Mouse (Mus musculus): Measurements from ENCODE around the gene D11Wsu47e. TPM values are rescaled to one million over a fixed set of nuclear protein-coding genes. Genes with fewer than 3 reads are reported as not detected.

Gene D11Wsu47e
- polyA plus RNA-seq, 1 experiment: 16.4 TPM

- DNase-seq (ENCODE audit: extremely low spot score in 1 of 2, low spot score in 1 of 2): no peak
Measured at GRCm38 (mm10) chr11:113664279-113664678, 19.9 kb upstream of the D11Wsu47e start.

GRCm38 (mm10) chr11:113666205-113666604, 18.0 kb upstream of the D11Wsu47e start:
- DNase-seq (ENCODE audit: extremely low spot score in 1 of 2, low spot score in 1 of 2): no peak

GRCm38 (mm10) chr11:113666648-113667047, 17.6 kb upstream of the D11Wsu47e start:
- DNase-seq (ENCODE audit: extremely low spot score in 1 of 2, low spot score in 1 of 2): no peak

- no peak for DNase-seq (ENCODE audit: extremely low spot score in 1 of 2, low spot score in 1 of 2)
Measured at GRCm38 (mm10) chr11:113667122-113667521, 17.1 kb upstream of the D11Wsu47e start.

GRCm38 (mm10) chr11:113667704-113668103, 16.5 kb upstream of the D11Wsu47e start:
- DNase-seq (ENCODE audit: extremely low spot score in 1 of 2, low spot score in 1 of 2): no peak

GRCm38 (mm10) chr11:113668857-113669256, 15.4 kb upstream of the D11Wsu47e start:
- DNase-seq (ENCODE audit: extremely low spot score in 1 of 2, low spot score in 1 of 2): no peak

- no peak for DNase-seq (ENCODE audit: extremely low spot score in 1 of 2, low spot score in 1 of 2)
Measured at GRCm38 (mm10) chr11:113669711-113670110, 14.5 kb upstream of the D11Wsu47e start.

GRCm38 (mm10) chr11:113673614-113674013, 10.6 kb upstream of the D11Wsu47e start:
- DNase-seq (ENCODE audit: extremely low spot score in 1 of 2, low spot score in 1 of 2): peak in 1 of 2 experiments; percentile 51

GRCm38 (mm10) chr11:113674595-113674994, 9.6 kb upstream of the D11Wsu47e start:
- DNase-seq (ENCODE audit: extremely low spot score in 1 of 2, low spot score in 1 of 2): no peak

GRCm38 (mm10) chr11:113676847-113677246, 7.4 kb upstream of the D11Wsu47e start:
- DNase-seq (ENCODE audit: extremely low spot score in 1 of 2, low spot score in 1 of 2): no peak

GRCm38 (mm10) chr11:113677378-113677777, 6.8 kb upstream of the D11Wsu47e start:
- DNase-seq (ENCODE audit: extremely low spot score in 1 of 2, low spot score in 1 of 2): no peak

- no peak for DNase-seq (ENCODE audit: extremely low spot score in 1 of 2, low spot score in 1 of 2)
Measured at GRCm38 (mm10) chr11:113678373-113678772, 5.8 kb upstream of the D11Wsu47e start.

- no peak for DNase-seq (ENCODE audit: extremely low spot score in 1 of 2, low spot score in 1 of 2)
Measured at GRCm38 (mm10) chr11:113680954-113681353, 3.3 kb upstream of the D11Wsu47e start.

- no peak for DNase-seq (ENCODE audit: extremely low spot score in 1 of 2, low spot score in 1 of 2)
Measured at GRCm38 (mm10) chr11:113681979-113682378, 2.2 kb upstream of the D11Wsu47e start.

GRCm38 (mm10) chr11:113682897-113683626, 1.1 kb upstream of the D11Wsu47e start:
- no peak for DNase-seq (ENCODE audit: extremely low spot score in 1 of 2, low spot score in 1 of 2)

GRCm38 (mm10) chr11:113683627-113683956, 620 bp upstream of the D11Wsu47e start:
- DNase-seq (ENCODE audit: extremely low spot score in 1 of 2, low spot score in 1 of 2): no peak

- DNase-seq (ENCODE audit: extremely low spot score in 1 of 2, low spot score in 1 of 2): no peak
Measured at GRCm38 (mm10) chr11:113684707-113685426, 655 bp downstream of the D11Wsu47e start.

- no peak for DNase-seq (ENCODE audit: extremely low spot score in 1 of 2, low spot score in 1 of 2)
Measured at GRCm38 (mm10) chr11:113687031-113687430, 2.8 kb downstream of the D11Wsu47e start.

GRCm38 (mm10) chr11:113690506-113690905, 6.3 kb downstream of the D11Wsu47e start:
- DNase-seq (ENCODE audit: extremely low spot score in 1 of 2, low spot score in 1 of 2): peak in 1 of 2 experiments; percentile 60

GRCm38 (mm10) chr11:113691318-113691717, 7.1 kb downstream of the D11Wsu47e start:
- DNase-seq (ENCODE audit: extremely low spot score in 1 of 2, low spot score in 1 of 2): no peak

- DNase-seq (ENCODE audit: extremely low spot score in 1 of 2, low spot score in 1 of 2): no peak
Measured at GRCm38 (mm10) chr11:113691851-113692250, 7.6 kb downstream of the D11Wsu47e start.

- DNase-seq (ENCODE audit: extremely low spot score in 1 of 2, low spot score in 1 of 2): no peak
Measured at GRCm38 (mm10) chr11:113697571-113697970, 13.4 kb downstream of the D11Wsu47e start.

Measured in frontal cortex, adult 2 months (tissue).